Mouse (Mus musculus) ES-E14 (cell line): ENCODE data around the gene Jmy.

ENCODE experiments used
- CHD2 ChIP-seq: IDR thresholded peaks from 2 replicates; pipeline ENCODE4 v1.6.1; 2014; ENCODE audit warnings: mild to moderate bottlenecking, low read depth, low read length, inconsistent platforms
- ZC3H11A ChIP-seq: IDR thresholded peaks from 2 replicates; pipeline ENCODE4 v1.6.1; 2012; ENCODE audit warnings: low read depth, mild to moderate bottlenecking, inconsistent platforms, low read length, borderline replicate concordance

- TF ChIP-seq ZC3H11A (no peak), CHD2 (no peak)
Measured at GRCm38 (mm10) chr13:93453275-93453674, 46.3 kb downstream of the Jmy start.
